Mouse (Mus musculus) erythroblast, embryonic 14.5 days (primary cell): Measurements from ENCODE around the gene Mrpl45.

ENCODE experiments used
- GATA1 ChIP-seq: IDR thresholded peaks from 2 replicates; pipeline ENCODE4 v1.6.1; 2012; ENCODE audit warnings: low read length, inconsistent platforms, mixed read lengths
- TAL1 ChIP-seq: IDR thresholded peaks from 3 replicates; pipeline ENCODE4 v1.6.1; 2012; ENCODE audit warnings: low read length, inconsistent platforms, mixed read lengths

DNA sequence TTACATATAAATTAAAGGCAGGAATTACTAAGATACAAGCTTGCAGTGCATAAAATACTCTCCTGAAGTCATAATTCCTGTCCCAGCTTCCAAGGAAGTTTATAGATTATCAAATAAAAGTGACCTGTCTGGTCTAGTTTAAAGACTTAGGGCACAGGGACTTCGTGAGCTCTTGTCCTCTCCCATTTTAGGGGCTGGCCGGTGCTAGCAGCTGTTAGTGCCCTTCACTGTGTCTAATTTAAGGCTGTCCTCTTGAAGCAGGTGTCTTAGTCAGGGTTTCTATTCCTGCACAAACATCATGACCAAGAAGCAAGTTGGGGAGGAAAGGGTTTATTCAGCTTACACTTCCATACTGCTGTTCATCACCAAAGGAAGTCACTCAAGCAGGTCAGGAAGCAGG lies 57.9 kb downstream of the Mrpl45 start:
- TF ChIP-seq GATA1 (no peak), TAL1 (no peak)
